Mouse (Mus musculus) embryonic facial prominence, embryonic 12.5 days (tissue): Measurements from ENCODE around the gene Itgb3. TPM values are rescaled to one million over a fixed set of nuclear protein-coding genes. Genes with fewer than 3 reads are reported as not detected.

Experiments
- ATAC-seq: fragments of 200-750 bp; cut with Nextera tagmentation; 2 replicates; pipeline ENCODE4 v1.8.0; 2017; ENCODE audit not compliant: insufficient number of reproducible peaks, insufficient read depth, low FRiP score, low TSS enrichment
- H3K27ac ChIP-seq: fragments of 300-500 bp; sonication (generic); 2 replicates; pipeline ENCODE4 v1.5.1; 2016; ENCODE audit warnings: mild to moderate bottlenecking
- H3K27me3 ChIP-seq: fragments of 300-500 bp; sonication (generic); 2 replicates; pipeline ENCODE4 v1.6.1; 2016; ENCODE audit warnings: mild to moderate bottlenecking, moderate library complexity
- H3K36me3 ChIP-seq: fragments of 300-500 bp; sonication (generic); 2 replicates; pipeline ENCODE4 v1.6.1; 2016; ENCODE audit warnings: mild to moderate bottlenecking
- H3K4me1 ChIP-seq: fragments of 300-500 bp; sonication (generic); 2 replicates; pipeline ENCODE4 v1.6.1; 2016
- H3K4me2 ChIP-seq: fragments of 300-500 bp; sonication (generic); replicated peaks from 2 replicates; pipeline ENCODE4 v1.6.1; 2016; ENCODE audit warnings: mild to moderate bottlenecking, moderate library complexity
- H3K4me3 ChIP-seq: fragments of 300-500 bp; sonication (generic); 2 replicates; pipeline ENCODE4 v1.5.1; 2016; ENCODE audit warnings: mild to moderate bottlenecking
- H3K9ac ChIP-seq: fragments of 300-500 bp; sonication (generic); 2 replicates; pipeline ENCODE4 v1.6.1; 2016; ENCODE audit warnings: mild to moderate bottlenecking, moderate library complexity
- H3K9me3 ChIP-seq: fragments of 300-500 bp; sonication (generic); 2 replicates; pipeline ENCODE4 v1.6.1; 2016; ENCODE audit warnings: mild to moderate bottlenecking, moderate library complexity
- WGBS: fragments of 180-500 bp; shearing (Covaris S2); methylation state at CpG from one replicate; pipeline ENCODE4 v1.1.7; 2016; 5-methylcytosine and 5-hydroxymethylcytosine counted together
- polyA plus RNA-seq: library from polyadenylated mRNA; unstranded; fragments of >200 nt; fragmentation: Nextera tagmentation; extraction: Ambion mirVana; gene quantifications from 2 replicates; pipeline ENCODE4 v1.2.1, GENCODE M21; 2016

Itgb3 gene
- polyA plus RNA-seq, 1 experiment from 2014 or later, result 3.7 TPM

DNA sequence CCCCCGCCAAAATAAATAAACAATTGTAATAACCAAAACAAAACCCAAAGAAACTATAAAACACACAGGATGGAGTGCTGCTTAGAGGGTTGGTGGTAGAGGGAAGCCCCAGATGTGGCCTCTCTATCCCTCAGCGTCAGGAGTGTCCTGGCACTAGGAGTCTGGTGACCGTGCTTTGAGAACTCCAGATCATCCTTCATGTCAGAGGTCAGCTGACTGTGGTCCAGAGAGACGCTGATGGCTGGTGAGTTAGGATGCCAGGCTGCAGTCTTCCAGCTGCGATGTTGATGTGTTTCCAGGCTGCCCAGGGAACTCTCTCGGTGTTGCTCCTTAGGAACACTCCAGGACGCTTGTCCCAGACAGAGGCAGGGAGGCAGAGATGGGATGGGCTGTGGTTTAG, 35.7 kb upstream of the Itgb3 start:
- 45% methylated on average over 7 of the region's 7 CpGs for WGBS
- H3K27me3 ChIP-seq, result peaks cover 4% of the 10 kb centered on the region; the same call in 1 of the 2 replicates
- no peaks in the 10 kb centered on the region for H3K9me3 ChIP-seq
- no peak overlapping the region for H3K27ac ChIP-seq
- H3K4me2 ChIP-seq, result no peak overlapping the region
- no peak overlapping the region for H3K4me3 ChIP-seq
- no peak overlapping the region for H3K9ac ChIP-seq
- no peak for ATAC-seq
- no peaks in the 10 kb centered on the region for H3K36me3 ChIP-seq
- no peaks in the 10 kb centered on the region for H3K4me1 ChIP-seq

DNA sequence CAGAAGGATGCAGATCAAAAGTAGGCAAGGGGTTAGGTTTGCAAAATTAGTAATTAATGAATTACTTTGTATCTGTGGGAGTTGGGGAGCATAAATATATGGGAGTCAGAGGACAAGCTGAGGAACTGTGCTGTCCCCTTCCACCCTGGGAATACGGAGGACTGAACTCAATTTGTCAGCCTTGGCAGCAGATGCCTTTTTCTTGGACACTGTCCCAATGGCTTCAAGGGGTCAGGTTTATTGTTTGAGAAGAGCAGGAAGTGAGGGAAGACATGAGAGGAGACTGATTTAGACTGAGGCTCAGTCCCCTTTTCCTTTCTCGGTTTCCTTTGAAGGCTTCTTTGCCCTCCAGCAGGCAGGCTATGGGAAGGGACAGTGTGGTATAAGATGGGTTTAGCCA, 35.2 kb upstream of the Itgb3 start:
- Histone ChIP-seq H3K27me3 (peaks cover 4% of the 10 kb centered on the region; the same call in 1 of the 2 replicates), H3K4me3 (no peak overlapping the region), H3K27ac (no peak overlapping the region), H3K36me3 (no peaks in the 10 kb centered on the region), H3K9ac (no peak overlapping the region), H3K9me3 (no peaks in the 10 kb centered on the region), H3K4me2 (no peak overlapping the region), H3K4me1 (no peaks in the 10 kb centered on the region)
- ATAC-seq, result no peak
- 65% methylated on average over 2 of the region's 2 CpGs for WGBS

DNA sequence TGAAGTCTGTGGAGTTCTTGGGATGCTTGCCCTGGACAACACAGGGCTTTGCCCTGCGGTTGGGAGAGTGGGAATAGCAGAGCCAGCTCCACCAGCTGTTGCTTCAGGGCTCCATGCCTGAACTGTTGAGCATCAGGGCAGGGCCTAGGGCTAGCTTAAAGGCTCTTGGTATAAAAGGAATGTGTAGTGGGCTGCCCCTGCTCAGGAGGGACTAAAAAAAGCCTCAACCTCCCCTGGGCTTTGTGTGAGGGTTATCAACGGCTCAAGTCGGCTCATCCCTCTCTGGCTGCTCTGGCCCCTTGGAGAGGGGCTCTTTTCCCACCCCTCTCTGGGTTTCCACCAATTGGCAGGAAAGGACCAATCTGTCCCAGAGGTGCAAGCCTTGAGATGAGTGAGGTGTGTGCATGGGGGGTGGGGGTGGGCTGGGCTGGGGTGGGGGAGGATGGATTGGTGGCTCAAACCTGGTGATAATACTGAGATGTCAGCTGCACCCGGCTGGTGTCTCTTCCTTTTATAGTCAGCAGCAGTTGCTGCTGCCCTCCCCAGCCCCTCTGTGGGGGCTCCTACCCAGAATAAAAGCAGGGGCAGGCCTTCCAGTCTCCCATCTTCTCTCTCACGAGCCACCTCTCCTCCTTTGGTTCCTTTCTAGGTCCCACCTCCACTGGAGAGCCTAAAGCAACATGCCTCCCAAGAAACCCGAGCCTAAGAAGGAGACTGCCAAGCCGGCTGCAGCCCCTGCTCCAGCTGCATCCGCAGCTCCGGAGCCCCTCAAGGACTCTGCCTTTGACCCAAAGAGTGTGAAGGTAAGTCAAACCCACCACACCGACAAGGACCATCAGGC, 30.8 kb upstream of the Itgb3 start:
- peaks cover 3% of the 10 kb centered on the region for H3K27me3 ChIP-seq
- no peak overlapping the region for H3K9ac ChIP-seq
- no peak overlapping the region for H3K4me2 ChIP-seq
- H3K4me3 ChIP-seq, result no peak overlapping the region
- no peaks in the 10 kb centered on the region for H3K36me3 ChIP-seq
- no peak overlapping the region for H3K27ac ChIP-seq
- WGBS, result 38% methylated on average over 10 of the region's 10 CpGs
- H3K4me1 ChIP-seq, result peaks cover 8% of the 10 kb centered on the region; the same call in 1 of the 2 replicates
- H3K9me3 ChIP-seq, result no peaks in the 10 kb centered on the region
- ATAC-seq, result no peak

DNA sequence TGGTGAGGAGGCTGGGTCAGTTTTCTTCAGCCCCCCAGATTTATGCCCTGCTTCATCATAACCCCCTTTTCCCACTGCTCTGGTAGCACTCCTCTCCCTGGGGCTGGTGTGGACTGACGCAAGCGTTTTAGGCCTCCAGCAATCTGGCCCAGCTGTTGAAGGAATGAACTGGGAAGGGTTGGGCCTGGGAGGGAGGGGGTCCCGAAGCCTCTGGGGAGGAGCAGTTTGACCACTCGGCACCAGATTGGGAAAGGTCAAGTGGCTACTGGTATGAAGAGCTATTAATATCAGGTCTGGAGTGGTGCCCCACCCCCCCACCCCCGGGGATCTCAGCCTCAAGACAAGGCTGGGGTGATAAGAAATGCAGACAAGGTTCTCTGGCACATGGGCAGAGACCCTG, 29.7 kb upstream of the Itgb3 start:
- 26% methylated on average over 5 of the region's 5 CpGs for WGBS
- Histone ChIP-seq H3K4me1 (peaks cover 12% of the 10 kb centered on the region; the same call in 1 of the 2 replicates), H3K4me2 (no peak overlapping the region)

DNA sequence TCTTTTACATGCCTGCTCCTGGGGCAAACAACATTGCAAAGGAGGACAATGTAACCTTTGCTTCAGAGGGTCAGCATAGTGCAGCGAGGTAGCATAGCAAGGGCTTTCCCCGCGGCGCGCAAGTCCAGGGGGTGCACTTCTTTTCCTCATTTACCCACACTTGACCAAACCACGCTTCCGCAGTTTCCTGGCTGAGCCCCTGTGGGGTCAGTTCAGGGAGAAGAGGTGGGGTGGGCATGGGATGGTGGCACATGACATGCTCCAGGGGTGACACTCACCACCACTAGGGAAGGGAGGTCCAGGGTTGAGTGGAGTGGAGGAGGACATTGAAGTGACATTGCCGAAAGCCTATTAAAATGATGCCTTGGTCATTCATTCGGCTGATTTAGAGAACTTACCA, 28.7 kb upstream of the Itgb3 start:
- WGBS, result 93% methylated on average over 9 of the region's 9 CpGs
- Histone ChIP-seq H3K4me2 (no peak overlapping the region), H3K27ac (no peak overlapping the region), H3K27me3 (peaks cover 3% of the 10 kb centered on the region; the same call in 1 of the 2 replicates), H3K9me3 (no peaks in the 10 kb centered on the region), H3K36me3 (no peaks in the 10 kb centered on the region), H3K9ac (no peak overlapping the region), H3K4me1 (peaks cover 12% of the 10 kb centered on the region; the same call in 1 of the 2 replicates), H3K4me3 (no peak overlapping the region)
- ATAC-seq, result 0 out of 2 replicates have a peak, but pooled peaks have one; percentile 13

More for the DNA sequence above, 29.7 kb upstream of the Itgb3 start:
- ATAC-seq, result no peak
- Histone ChIP-seq H3K9me3 (no peaks in the 10 kb centered on the region), H3K27ac (no peak overlapping the region), H3K36me3 (no peaks in the 10 kb centered on the region), H3K4me3 (no peak overlapping the region), H3K9ac (no peak overlapping the region), H3K27me3 (peaks cover 3% of the 10 kb centered on the region; the same call in 1 of the 2 replicates)

DNA sequence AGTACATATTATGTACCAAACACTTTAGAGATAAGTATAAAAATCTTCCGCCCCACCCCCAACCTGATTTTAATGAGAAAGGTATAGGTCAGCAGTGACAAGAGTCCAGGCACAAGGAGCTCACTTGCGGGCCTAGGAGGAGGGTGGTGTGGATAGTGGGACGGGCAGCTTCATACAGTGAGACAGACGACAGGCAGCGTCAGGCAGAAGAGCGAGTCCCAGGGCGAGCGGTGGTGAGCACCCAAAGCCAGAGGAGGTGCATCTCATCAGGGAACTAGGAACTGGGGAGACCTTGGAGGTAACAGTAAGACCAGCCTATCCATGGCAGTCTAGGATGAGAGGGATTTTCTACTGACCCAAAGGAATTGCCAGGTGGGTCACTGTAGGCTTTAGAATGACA, 28.2 kb upstream of the Itgb3 start:
- H3K9me3 ChIP-seq, result no peaks in the 10 kb centered on the region
- no peaks in the 10 kb centered on the region for H3K36me3 ChIP-seq
- no peak overlapping the region for H3K9ac ChIP-seq
- no peak overlapping the region for H3K4me2 ChIP-seq
- 93% methylated on average over 8 of the region's 8 CpGs for WGBS
- H3K4me3 ChIP-seq, result no peak overlapping the region
- H3K27ac ChIP-seq, result no peak overlapping the region
- no peak for ATAC-seq
- H3K27me3 ChIP-seq, result peaks cover 3% of the 10 kb centered on the region; the same call in 1 of the 2 replicates
- peaks cover 12% of the 10 kb centered on the region; the same call in 1 of the 2 replicates for H3K4me1 ChIP-seq

DNA sequence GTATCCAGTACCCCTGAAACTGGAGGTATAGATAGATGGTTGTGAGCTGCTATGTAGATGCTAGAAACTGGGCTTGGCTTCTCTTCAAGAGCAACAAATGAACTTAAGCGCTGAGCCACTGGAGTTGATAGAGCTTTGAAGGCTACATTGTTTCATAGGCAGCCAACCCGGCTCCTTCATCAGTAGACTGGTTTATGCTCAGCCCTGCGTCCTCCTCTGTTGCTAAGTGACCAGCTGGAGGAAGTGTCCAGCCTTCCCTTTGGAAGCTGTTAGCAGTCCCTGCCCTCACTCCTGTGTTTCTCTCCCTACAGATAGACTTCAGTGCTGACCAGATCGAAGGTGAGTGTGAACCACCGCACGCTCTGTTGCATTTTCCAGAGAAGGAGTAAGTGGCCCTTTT, 27.7 kb upstream of the Itgb3 start:
- Histone ChIP-seq H3K9ac (no peak overlapping the region), H3K36me3 (no peaks in the 10 kb centered on the region), H3K27me3 (peaks cover 3% of the 10 kb centered on the region; the same call in 1 of the 2 replicates), H3K4me2 (no peak overlapping the region), H3K9me3 (no peaks in the 10 kb centered on the region), H3K4me1 (peaks cover 12% of the 10 kb centered on the region; the same call in 1 of the 2 replicates), H3K4me3 (no peak overlapping the region), H3K27ac (no peak overlapping the region)
- 76% methylated on average over 6 of the region's 6 CpGs for WGBS
- no peak for ATAC-seq

DNA sequence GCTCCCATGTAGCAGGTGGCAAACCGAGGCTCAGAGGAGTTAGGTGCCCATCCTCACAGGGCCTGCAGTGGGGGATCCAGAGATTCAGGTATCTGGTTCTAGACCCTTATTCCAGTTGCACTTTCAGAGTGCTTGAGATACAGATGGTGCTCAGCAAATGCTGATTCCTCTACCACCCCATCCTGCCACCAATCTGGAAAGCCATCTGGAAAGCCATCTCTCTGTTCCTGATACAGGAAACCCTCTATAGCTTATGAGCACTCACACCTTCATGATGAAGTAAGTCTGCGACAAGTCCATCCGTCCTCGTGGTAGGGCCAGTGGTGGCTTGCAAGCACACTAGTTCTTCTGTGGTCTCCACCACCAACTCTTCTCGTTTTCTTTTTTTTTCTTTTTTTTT, 27.2 kb upstream of the Itgb3 start:
- Histone ChIP-seq H3K27ac (no peak overlapping the region), H3K4me1 (peaks cover 12% of the 10 kb centered on the region; the same call in 1 of the 2 replicates), H3K27me3 (peaks cover 3% of the 10 kb centered on the region; the same call in 1 of the 2 replicates), H3K36me3 (no peaks in the 10 kb centered on the region), H3K9ac (no peak overlapping the region), H3K9me3 (no peaks in the 10 kb centered on the region), H3K4me3 (no peak overlapping the region), H3K4me2 (no peak overlapping the region)
- no peak for ATAC-seq
- WGBS, result 86% methylated on average over 5 of the region's 5 CpGs

DNA sequence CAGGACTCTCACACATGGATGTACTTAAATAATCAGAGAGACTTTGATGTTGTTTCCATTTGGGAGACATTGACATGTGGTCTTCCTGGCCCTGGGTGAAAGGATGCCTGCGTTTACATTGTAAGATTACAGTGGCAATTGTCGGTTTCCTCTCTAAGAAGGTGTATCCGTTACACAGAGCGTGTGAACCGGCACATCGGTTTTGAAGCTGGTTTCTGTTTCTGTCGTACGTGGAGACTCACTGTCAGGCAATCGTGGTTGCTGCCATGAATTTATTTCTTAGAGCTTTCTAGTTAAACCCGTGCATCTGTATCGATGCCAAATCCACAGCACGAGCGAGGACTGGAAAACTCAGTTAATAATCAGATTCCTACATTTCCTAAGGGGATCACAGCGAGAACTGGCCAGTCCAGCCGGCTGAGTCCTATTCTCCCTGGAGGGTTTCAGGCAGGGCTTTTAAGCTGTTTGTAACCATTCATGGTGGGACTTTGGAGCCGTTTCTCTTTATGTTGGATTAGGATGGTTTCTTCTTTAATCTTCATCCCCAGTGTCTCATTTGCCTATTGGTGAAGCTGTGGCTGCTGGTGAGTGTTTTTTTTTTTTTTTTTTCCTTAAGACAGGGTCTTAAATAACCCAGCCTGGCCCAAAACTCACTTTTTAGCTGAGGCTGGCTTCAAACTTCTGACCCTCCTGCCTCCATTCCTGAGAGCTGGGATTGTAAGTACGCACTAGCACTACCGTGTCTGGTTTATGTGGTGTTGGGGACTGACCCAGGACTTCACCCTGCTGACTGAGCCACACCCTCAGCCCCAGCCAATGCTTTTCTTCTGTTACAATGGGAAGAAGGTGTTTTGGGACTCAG, 26.1 kb upstream of the Itgb3 start:
- WGBS, result 32% methylated on average over 18 of the region's 18 CpGs
- ATAC-seq, result no peak
- H3K27ac ChIP-seq, result no peak overlapping the region

DNA sequence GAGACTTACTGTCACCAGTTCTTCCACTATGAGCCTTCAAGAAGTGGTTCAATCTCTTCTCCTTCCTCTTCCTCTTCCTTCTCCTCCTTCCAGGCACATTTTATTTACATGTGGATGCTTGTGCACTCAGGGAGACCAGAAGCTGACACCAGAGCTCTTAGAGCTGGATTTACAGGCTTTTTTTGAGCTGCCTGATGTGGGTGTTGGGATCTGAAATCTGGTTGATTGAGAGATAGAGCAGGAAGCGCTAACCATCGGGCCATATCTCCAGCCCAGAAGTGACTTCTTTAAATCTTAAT, 25.5 kb upstream of the Itgb3 start:
- H3K9ac ChIP-seq, result no peak overlapping the region
- no peak for ATAC-seq
- H3K27ac ChIP-seq, result no peak overlapping the region
- WGBS, result 86% methylated on average over 2 of the region's 2 CpGs
- H3K4me2 ChIP-seq, result no peak overlapping the region
- peaks cover 12% of the 10 kb centered on the region; the same call in 1 of the 2 replicates for H3K4me1 ChIP-seq
- H3K36me3 ChIP-seq, result no peaks in the 10 kb centered on the region
- no peaks in the 10 kb centered on the region for H3K9me3 ChIP-seq
- H3K27me3 ChIP-seq, result peaks cover 3% of the 10 kb centered on the region; the same call in 1 of the 2 replicates
- no peak overlapping the region for H3K4me3 ChIP-seq

More for the DNA sequence above, 26.1 kb upstream of the Itgb3 start:
- Histone ChIP-seq H3K27me3 (peaks cover 3% of the 10 kb centered on the region; the same call in 1 of the 2 replicates), H3K9me3 (no peaks in the 10 kb centered on the region), H3K9ac (no peak overlapping the region), H3K4me1 (peaks cover 12% of the 10 kb centered on the region; the same call in 1 of the 2 replicates), H3K4me2 (peak overlapping the region; percentile 27), H3K4me3 (no peak overlapping the region), H3K36me3 (no peaks in the 10 kb centered on the region)

DNA sequence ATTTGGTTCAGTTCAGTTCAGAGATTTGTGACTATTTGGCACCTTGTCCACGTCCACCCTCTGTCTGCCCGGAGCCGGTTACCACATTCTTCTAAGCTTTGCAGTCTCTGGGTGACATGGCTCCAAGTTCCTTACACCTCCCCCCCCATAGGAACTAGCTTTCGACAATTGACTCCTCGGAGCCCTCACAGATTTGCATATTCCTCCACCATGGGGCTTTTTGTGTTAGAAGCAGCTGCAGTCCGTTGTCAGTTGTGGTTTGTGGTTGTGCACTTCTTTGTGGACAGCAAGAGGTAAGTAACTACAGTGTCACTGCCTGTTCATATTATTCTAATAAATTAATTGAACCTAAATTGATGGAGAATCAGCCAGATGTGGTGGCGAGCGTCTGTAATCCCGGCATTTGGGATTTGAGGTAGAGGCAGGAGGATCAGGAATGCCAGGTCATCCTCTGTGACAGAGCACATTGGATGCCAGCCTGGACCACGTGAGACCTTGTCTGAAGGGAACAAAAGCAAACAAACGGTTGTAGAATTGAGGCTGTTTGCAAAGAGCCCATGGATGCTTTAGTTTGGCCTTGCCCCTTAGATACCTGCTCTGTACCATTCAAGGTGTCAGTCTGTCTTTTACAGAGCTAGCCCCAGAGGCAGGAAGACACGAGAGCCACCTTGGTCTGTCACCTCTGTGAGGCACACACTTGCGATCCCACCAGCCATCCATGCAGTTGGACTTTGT, 25.0 kb upstream of the Itgb3 start:
- no peaks in the 10 kb centered on the region for H3K36me3 ChIP-seq
- WGBS, result 62% methylated on average over 13 of the region's 13 CpGs

More for the DNA sequence above, 25.0 kb upstream of the Itgb3 start:
- H3K4me1 ChIP-seq, result peaks cover 12% of the 10 kb centered on the region; the same call in 1 of the 2 replicates
- ATAC-seq, result no peak
- no peak overlapping the region for H3K27ac ChIP-seq
- H3K9me3 ChIP-seq, result no peaks in the 10 kb centered on the region
- H3K4me3 ChIP-seq, result no peak overlapping the region
- H3K4me2 ChIP-seq, result no peak overlapping the region
- H3K27me3 ChIP-seq, result peaks cover 3% of the 10 kb centered on the region; the same call in 1 of the 2 replicates
- no peak overlapping the region for H3K9ac ChIP-seq
